Mouse (Mus musculus) thymus, adult 2 months (tissue): ENCODE measurements around the gene Atg7.

Experiments used
- CTCF ChIP-seq: fragments of 200-500 bp; IDR thresholded peaks from 2 replicates; pipeline ENCODE4 v1.5.1; 2012; ENCODE audit warnings: mild to moderate bottlenecking, control low read depth, low read length, moderate library complexity, borderline replicate concordance; ENCODE audit not compliant: control insufficient read depth, poor library complexity, insufficient read depth; ENCODE audit errors: extremely low read depth
- POLR2A ChIP-seq: fragments of 200-500 bp; IDR thresholded peaks from 2 replicates; pipeline ENCODE4 v1.6.1; 2012; ENCODE audit warnings: mild to moderate bottlenecking, low read length, control low read depth, moderate library complexity; ENCODE audit not compliant: control insufficient read depth, poor library complexity, insufficient read depth; ENCODE audit errors: extremely low read depth

DNA sequence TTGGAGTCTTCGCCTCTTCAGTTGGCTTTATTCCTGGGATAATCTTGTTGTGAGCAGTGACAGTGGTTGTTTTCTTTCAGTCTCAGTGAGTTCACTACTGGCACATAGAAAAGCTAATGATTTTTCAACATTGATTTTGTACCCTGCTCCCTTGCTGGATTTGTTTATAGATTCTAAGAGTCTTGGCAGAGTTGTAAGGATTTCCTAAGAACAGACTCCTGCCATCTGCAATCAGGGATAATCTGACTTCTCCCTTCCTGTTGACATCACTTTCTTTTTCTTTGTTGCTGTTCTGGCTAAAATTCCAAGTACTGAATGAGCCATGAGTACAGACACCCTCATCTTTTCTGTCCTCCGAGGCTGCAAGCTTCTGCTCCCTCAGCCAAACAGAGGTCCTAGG is 20.8 kb downstream of the Atg7 start:
- no peak for TF ChIP-seq CTCF
- TF ChIP-seq POLR2A: no peak
